Mouse (Mus musculus) testis, adult 10 weeks (tissue): ENCODE data around the gene Gm13693. TPM values are rescaled to one million over a fixed set of nuclear protein-coding genes. Genes with fewer than 3 reads are reported as not detected.

Experiments used
- polyA plus RNA-seq: library from polyadenylated mRNA; stranded (reverse); fragments of 350-450 nt; fragmentation: Illumina TruSeq; extraction: RNeasy Lipid Tissue Mini Kit (QIAGEN cat#74804); gene quantifications from one replicate; pipeline ENCODE4 v1.2.3, GENCODE M21; 2014; ENCODE audit warnings: low read depth, low replicate concordance

Gm13693 gene
- 0.69 TPM for polyA plus RNA-seq

DNA sequence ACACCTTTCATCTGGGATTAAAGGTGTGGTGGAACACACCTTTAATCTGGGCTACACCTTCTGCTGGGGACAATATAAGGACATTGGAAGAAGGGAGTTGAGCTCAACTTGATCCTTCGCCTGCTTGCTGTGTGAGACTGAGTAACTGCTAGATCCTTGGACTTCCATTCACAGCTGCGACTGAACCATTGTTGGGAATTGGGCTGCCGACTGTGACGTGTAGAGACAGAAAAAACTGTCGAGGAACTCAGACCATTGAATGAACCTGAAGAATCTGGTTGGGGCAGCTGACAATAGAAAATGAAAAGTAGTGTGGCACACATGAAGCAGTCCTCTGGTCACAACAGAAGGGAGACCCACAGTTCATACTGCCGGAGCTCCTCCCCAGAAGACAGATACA, at the start of gene Gm13693:
TSS of gene Gm13693 (plus strand) at position 301 of the 400 bp plus-strand sequence.

GRCm38 (mm10) chr2:83940931-83941361, 20.4 kb upstream of the Gm13693 start, which contains the start of gene Zswim2:
Gene Zswim2, minus strand, starts transcription at chr2:83941228.

DNA sequence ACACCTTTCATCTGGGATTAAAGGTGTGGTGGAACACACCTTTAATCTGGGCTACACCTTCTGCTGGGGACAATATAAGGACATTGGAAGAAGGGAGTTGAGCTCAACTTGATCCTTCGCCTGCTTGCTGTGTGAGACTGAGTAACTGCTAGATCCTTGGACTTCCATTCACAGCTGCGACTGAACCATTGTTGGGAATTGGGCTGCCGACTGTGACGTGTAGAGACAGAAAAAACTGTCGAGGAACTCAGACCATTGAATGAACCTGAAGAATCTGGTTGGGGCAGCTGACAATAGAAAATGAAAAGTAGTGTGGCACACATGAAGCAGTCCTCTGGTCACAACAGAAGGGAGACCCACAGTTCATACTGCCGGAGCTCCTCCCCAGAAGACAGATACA, 5.9 kb upstream of the Gm13693 start, which contains the start of gene Gm13698:
TSS of gene Gm13698 (plus strand) at position 301 of the 400 bp plus-strand sequence.

DNA sequence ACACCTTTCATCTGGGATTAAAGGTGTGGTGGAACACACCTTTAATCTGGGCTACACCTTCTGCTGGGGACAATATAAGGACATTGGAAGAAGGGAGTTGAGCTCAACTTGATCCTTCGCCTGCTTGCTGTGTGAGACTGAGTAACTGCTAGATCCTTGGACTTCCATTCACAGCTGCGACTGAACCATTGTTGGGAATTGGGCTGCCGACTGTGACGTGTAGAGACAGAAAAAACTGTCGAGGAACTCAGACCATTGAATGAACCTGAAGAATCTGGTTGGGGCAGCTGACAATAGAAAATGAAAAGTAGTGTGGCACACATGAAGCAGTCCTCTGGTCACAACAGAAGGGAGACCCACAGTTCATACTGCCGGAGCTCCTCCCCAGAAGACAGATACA, 5.7 kb downstream of the Gm13693 start, which contains the start of gene Gm13695:
TSS of gene Gm13695 (plus strand) at position 301 of the 400 bp plus-strand sequence.

GRCm38 (mm10) chr2:83972823-83973222, 11.5 kb downstream of the Gm13693 start, which contains the start of gene Gm13696:
Gene Gm13696, plus strand, starts transcription at chr2:83973123.

GRCm38 (mm10) chr2:83978633-83979032, 17.3 kb downstream of the Gm13693 start, which contains the start of gene Gm13694:
Gene Gm13694, plus strand, starts transcription at chr2:83978933.

GRCm38 (mm10) chr2:83984443-83984842, 23.1 kb downstream of the Gm13693 start, which contains the start of gene Gm13697:
Gene Gm13697, plus strand, starts transcription at chr2:83984743.

DNA sequence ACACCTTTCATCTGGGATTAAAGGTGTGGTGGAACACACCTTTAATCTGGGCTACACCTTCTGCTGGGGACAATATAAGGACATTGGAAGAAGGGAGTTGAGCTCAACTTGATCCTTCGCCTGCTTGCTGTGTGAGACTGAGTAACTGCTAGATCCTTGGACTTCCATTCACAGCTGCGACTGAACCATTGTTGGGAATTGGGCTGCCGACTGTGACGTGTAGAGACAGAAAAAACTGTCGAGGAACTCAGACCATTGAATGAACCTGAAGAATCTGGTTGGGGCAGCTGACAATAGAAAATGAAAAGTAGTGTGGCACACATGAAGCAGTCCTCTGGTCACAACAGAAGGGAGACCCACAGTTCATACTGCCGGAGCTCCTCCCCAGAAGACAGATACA, 28.9 kb downstream of the Gm13693 start, which contains the start of gene Gm13691:
TSS of gene Gm13691 (plus strand) at position 301 of the 400 bp plus-strand sequence.

Other genes with a start within 250 kb of the Gm13693 start
- 7.0 TPM for gene Itgav, start 237.1 kb upstream of the Gm13693 start, polyA plus RNA-seq
- gene Fam171b, start 148.9 kb upstream of the Gm13693 start, polyA plus RNA-seq, result 0.60 TPM
- gene Zswim2, start 20.3 kb upstream of the Gm13693 start, polyA plus RNA-seq, result 449 TPM
- gene Gm13698, start 5.8 kb upstream of the Gm13693 start, polyA plus RNA-seq, result 0.69 TPM
- gene Gm13695, start 5.8 kb downstream of the Gm13693 start, polyA plus RNA-seq, result not detected
- 0.69 TPM for gene Gm13696, start 11.6 kb downstream of the Gm13693 start, polyA plus RNA-seq
- 0.69 TPM for gene Gm13694, start 17.4 kb downstream of the Gm13693 start, polyA plus RNA-seq
- gene Gm13697, start 23.2 kb downstream of the Gm13693 start, polyA plus RNA-seq, result 0.69 TPM
- gene Gm13691, start 29.1 kb downstream of the Gm13693 start, polyA plus RNA-seq, result 0.32 TPM